Mouse (Mus musculus) kidney, postnatal 36 days (tissue): ENCODE results near the gene Dennd2c.
A peak's percentile ranks its signal among the peaks of the same experiment; 100 is the strongest.

Experiments used
- DNase-seq, 2 experiments: peaks; one replicate each; pipeline ENCODE4 v3.0.0; 2021 to 2022; ENCODE audit warnings: mixed read lengths in 2 of 2

Gene Dennd2c

GRCm38 (mm10) chr3:103102454-103103390, at the start of gene Dennd2c:
TSS of gene Dennd2c (plus strand) at chr3:103102604.
- DNase-seq: peak; percentile 93 to 96

DNA sequence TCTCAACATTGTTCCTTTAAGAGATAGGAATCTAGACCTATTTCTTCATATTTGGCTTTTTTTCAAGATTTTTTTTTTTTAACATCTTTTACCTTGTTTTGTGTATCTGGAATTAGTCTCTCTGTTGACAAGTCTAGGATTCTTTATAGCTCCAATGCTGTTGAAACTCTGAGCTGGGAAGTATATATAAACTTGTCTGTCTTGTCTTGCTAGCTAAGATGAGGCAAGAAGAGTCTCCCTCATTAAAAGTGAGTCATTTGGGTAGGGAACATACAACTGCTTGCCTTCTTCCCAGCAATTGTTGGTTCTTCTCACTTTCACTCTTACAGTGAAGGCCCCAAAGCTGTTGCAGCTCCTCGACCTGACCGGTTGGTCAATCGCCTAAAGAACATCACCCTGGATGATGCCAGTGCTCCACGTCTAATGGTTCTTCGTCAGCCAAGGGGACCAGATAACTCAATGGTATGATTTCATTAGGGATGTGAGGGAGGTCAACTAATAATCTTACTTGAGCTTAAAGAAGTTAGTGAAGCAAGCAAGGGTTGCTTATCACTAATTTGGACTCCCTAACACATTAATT, 46.3 kb upstream of the Dennd2c start:
- DNase-seq: no peak

GRCm38 (mm10) chr3:103057752-103058151, 44.7 kb upstream of the Dennd2c start:
- DNase-seq: no peak

DNA sequence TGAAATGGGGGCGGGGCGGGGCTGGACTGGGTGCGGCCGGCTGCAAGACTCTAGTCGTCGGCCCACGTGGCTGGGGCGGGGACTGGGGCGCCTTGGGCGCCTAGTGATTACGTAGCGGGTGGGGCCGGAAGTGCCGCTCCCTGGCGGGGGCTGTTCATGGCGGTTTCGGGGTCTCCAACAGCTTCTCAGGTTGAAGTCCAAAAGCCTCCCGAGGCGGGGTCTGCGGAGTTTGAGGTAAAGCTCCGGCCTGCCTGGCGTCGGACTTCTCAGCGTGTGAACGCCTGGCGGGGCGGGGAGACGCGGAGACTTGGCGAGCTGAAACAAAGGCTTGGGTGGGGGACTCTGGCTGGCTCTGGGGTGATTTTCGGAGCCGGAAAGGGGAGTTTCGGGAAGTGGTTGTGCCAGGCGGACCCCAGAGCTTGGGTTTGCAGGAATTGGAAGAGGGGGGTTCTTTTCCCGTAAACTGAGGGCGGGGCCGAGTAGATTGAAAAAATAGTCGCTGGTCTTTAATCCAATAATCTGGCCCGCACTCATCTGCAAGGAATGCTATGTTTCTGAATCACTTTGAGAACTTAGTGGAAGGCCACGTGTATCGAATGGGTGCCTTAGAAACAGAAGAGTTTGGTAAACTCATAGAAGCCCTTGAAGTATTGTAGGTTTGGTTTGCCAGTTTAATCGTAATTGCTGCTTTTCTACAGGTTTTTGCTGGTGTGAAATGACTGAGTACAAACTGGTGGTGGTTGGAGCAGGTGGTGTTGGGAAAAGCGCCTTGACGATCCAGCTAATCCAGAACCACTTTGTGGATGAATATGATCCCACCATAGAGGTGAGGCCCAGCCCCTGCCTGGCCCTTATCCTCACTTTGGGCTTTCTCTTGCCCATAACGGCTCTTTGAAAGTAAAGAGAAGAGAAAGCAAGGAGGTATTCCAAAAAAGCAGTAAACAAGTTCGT, 43.9 kb upstream of the Dennd2c start, which contains the start of gene Nras:
Gene Nras, plus strand, starts transcription at position 79 of the 951 bp plus-strand sequence.
- peak; percentile 95 to 98 for DNase-seq

- no peak for DNase-seq
Measured at GRCm38 (mm10) chr3:103066927-103067326, 35.5 kb upstream of the Dennd2c start.

DNA sequence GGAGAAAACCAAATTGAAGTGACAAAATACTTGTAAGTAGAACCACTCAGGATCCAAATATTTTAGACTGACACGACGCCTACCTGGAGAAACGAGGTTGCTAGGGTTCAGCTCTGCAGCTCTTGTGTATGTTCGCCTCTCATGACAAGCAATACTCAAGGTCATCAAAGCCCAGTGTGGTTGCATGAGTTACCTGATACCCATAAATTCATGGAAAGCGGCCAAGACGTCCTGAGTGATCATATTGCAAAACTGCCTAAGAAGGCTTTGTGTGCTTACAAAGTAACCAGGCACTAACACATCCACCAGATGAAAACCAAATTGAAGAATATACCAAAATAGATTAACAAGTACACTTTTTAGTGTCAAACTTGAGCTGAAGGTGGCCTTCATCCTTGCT, 33.4 kb upstream of the Dennd2c start:
- no peak for DNase-seq

DNA sequence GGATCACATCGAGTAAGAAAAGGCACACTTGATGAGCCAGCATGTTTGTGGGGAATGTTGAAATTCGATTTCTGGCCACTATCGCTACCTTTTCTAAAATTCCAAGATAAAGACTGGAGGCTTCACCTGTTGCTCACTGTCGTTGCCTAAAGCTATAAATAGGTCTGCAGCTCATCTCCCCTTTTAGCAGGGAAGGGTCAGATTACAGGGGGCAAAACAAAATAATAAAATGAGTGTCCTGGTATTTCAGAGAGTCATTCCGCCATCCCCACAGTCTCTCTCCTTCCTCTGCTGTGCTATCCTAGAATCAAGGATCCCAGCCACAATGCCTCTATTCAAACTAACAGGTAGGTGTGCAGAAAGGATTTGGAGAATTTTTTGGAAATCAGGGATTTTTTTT, 28.6 kb upstream of the Dennd2c start, which contains the start of gene Ampd1:
Gene Ampd1, plus strand, starts transcription at position 244 of the 400 bp plus-strand sequence.
- DNase-seq: no peak

DNA sequence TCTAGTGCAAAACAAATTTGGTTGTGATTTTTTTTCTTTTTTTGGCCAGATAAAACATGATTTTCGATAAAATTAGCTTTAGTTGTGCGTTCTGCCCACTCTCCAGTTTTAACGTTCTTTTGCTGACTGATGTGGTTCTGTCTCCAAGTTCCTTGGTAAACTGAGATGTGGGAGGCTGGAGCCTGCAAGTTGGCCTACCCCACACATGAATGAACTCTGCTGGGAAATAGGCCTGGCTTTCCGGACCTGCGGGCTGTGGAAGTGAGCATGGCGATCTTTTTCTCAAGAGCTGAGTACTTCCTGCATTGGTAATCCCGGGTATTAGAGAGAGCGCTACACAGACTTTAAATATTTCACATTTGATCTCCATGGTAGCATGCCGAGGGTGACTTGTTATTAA, 26.5 kb upstream of the Dennd2c start:
- no peak for DNase-seq

GRCm38 (mm10) chr3:103076476-103076875, 25.9 kb upstream of the Dennd2c start:
- DNase-seq: no peak

DNA sequence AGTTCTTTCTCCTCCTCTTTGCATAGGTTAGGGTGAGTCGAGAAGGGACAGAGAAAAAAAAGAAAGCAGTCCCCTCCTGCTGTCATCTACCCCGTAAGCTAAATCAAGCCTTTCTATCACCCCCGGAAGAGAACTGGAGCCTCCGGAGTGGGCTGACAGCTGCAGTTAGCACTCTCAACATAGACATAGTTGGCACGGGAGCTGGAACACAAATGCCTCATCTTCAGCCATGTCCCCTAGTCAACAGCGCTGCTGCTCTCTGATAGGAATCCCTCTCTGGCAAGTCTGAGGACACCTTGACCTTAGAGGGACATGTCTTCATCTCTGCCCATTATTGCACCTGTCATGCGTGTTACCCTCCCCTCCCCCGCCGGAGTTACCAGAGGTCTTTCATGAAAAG, 23.1 kb upstream of the Dennd2c start:
- no peak for DNase-seq

DNA sequence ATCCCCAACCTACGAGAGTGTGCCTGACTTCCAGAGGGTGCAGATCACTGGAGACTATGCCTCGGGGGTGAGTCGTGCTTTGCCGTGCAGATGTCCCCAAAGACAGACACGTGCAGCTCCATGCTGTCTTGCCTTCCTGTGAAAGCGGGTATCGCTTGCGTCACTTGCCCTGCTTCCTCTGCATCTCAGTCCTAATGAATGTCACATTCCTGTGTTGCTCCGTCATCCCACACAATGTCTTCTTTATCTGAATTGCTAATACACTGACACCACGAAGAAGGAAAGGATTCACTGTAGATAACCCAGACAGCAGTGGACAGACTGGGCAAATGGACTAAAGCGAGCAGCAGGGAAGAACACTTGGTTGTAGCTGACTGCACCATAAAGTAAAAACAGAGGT, 21.4 kb upstream of the Dennd2c start:
- no peak for DNase-seq

DNA sequence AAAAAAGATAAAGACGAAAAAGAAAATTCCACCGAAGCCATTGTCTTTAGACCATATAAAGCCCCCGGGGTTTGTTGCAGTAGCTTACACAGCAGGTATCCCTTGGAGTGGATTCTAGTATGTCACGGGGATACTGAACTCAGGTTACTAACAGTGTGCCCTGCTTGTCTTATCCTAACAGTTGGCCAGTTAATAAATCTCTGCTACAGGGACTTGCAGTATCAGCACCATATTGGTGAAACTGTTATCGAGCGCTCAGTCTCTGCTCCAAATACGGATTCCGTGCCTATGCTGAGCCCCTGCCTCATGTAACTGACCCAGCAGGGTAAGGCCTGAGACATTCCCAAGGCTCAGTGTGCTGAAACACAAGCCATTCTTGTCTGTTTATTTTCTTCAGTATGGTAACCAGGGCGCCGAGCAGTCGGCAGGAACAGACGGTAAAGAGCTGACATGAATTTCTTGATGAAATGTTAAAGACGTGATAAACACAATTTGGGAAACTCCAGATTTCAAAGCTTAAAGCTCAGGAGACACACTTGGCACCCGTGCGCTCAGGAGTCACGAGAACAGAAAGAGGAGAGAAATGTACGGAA, 20.4 kb upstream of the Dennd2c start:
- DNase-seq: no peak

DNA sequence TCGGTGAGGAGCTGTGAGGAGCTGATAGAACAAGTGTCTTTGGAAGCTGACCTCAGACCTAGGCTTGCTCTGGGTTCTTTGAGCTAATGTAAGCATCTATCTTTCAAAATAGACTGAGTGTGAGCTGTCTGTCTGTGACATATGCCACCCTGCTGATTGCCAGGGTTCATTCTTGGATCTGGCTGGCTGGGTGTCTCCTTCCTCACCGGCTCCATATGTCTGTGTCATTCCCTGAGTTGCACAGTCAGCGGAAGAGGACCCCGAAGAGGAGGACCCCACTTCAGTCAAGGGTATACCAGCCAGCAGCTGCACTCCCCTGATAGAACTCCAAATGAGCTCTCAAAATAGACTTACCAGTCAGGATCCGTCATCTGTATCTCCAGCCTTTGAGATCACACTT, 19.6 kb upstream of the Dennd2c start:
- DNase-seq: no peak

GRCm38 (mm10) chr3:103085986-103086385, 16.4 kb upstream of the Dennd2c start:
- DNase-seq: no peak

- DNase-seq: no peak
Measured at GRCm38 (mm10) chr3:103091753-103092152, 10.7 kb upstream of the Dennd2c start.

DNA sequence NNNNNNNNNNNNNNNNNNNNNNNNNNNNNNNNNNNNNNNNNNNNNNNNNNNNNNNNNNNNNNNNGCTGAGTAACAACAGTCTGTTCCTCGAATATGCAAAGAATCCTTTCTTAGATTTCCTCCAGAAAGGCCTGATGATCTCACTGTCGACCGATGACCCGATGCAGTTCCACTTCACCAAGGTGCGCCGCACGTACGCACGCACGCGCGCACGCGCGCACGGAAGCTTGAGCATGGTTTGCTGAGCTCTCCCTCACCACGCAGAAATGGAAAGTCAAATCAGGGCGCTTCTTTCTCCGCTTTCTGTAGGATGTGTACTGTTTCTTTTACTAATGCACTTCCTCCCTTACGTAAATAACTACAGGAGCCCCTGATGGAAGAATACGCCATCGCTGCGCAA, 3.7 kb upstream of the Dennd2c start:
- peak in 1 of 2 experiments; percentile 19 for DNase-seq

DNA sequence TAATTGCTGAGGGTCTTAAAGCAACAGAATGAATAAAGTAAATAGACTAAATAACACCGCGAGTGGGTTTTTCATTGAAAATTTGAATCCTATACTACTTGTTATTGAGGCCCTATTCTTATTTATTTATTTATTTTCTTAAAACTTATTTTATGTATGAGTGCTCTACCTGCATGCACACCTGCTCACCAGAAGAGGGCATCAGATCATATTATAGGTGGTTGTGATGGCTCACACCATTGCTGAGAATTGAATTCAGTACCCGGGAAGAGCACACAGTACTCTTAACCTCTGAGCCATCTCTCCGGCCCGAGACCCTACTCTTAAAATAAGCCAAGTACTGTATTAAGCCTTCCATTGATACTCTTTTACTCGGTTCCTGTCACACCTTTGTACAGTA, 2.7 kb upstream of the Dennd2c start:
- no peak for DNase-seq

DNA sequence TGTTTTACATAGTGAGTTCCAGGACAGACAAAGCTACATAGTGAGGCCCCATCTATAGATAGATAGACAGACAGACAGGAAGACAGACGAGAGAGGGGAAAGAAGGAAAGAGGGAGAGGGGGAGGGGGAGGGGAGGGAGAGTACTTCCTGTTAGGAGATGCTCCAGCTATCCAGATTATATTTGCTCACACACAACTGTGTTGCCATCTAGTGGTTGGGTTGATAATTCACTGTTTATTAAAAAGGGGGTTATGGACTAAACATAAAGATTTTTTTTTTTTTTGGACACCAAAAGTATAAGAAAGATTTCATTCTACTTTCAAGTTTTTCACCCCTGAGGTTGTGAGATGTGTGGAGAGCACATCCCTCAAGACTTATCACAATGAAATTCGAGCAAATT, 1.7 kb upstream of the Dennd2c start:
- no peak for DNase-seq

- no peak for DNase-seq
Measured at GRCm38 (mm10) chr3:103101194-103101593, 1.2 kb upstream of the Dennd2c start.

- peak in 1 of 2 experiments; percentile 4 for DNase-seq
Measured at GRCm38 (mm10) chr3:103101909-103102308, 495 bp upstream of the Dennd2c start.

DNA sequence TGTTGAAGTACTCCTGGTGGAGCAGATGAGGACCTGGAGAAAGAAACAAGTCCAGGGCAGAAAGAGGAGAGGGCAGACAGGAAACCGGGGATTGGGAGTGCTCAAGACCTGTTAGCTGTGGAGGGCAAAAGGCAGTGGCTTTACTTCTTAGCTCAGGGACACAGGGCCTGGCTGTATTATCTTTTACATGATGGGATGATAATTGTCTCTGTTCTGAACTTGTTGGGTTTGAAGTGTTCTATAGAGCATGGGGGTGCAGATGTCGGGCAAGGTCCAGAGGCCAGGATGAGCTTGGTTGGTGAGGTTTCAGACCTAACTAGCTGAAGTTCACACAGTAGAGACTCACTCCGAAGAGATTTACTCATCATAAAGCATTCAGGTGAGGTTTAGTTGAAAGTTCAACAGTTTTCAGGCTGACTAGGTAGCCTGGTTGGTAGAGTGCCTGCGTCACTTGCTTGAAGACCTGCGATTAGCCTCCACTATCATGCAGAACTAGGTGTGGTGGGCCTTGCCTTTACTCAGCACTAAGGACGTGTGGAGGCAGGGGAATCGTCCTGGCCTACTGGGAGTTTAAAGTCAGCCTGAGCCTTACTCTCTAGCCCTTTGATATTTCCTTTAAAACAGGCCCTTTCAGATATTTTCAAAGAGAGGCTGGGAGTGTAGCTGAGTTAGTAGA, 5.3 kb downstream of the Dennd2c start:
- no peak for DNase-seq

DNA sequence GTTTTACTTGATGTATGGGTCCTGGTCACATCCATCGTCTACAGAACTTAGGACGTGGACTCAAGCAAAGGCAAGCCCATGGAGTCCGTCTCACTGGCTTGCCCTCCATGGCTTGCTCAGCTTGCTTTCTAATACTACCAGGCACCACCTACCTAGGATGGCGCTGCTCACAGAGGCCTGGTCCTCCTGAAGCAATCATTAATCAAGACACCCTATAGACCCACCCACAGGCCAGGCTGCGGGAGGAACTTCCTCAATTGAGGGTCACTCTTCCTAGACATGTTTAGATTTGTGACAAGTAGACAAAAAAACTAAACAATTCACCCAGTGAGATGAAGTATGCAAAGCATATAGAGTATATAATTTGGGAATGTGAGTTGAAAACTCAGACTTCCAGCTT, 9.8 kb downstream of the Dennd2c start:
- no peak for DNase-seq
